Mouse (Mus musculus): ENCODE measurements at regions not wholly inside any gene's neighbourhood (a gene's known extent, or its start where the extent isn't known, plus 50 kb on each side); places are given as distances from the start of the nearest gene placed in this dataset.

GRCm38 (mm10) chr8:77842392-77843139 is 118.3 kb upstream of the Ednra start:
- no peak for ATAC-seq (replicated peaks; ENCODE audit: insufficient number of reproducible peaks, low FRiP score, low TSS enrichment, poor library complexity, severe bottlenecking)

- no peak for ATAC-seq (replicated peaks; ENCODE audit: insufficient number of reproducible peaks, low FRiP score, low TSS enrichment, poor library complexity, severe bottlenecking)
Measured at GRCm38 (mm10) chr8:77843229-77843628, 119.0 kb upstream of the Ednra start.

GRCm38 (mm10) chr8:77850523-77850922 is 126.3 kb upstream of the Ednra start:
- no peak for ATAC-seq (replicated peaks; ENCODE audit: insufficient number of reproducible peaks, low FRiP score, low TSS enrichment, poor library complexity, severe bottlenecking)

DNA sequence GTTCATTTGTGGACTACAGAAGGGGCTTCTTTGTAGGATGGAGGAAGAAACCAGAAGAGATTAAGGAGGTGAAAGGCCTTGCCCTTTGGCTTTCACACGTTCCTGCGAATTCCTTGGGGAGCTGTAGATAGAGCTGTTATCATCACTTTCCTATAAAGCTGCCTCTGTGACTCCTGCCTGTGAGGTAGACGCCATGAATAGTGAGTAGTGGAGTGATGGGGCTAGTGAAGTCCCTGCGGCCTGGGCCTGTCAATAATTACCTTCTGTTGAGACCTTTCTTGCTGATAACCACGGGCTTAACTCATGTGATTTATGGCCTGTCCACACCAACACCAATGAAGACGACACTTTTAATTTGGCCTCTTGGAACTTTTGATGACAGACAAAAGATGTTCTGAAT is 146.0 kb upstream of the Ednra start:
- ATAC-seq (replicated peaks; ENCODE audit: insufficient number of reproducible peaks, low FRiP score, low TSS enrichment, poor library complexity, severe bottlenecking): no peak

GRCm38 (mm10) chr8:77872771-77873170 is 148.5 kb upstream of the Ednra start:
- ATAC-seq (replicated peaks; ENCODE audit: insufficient number of reproducible peaks, low FRiP score, low TSS enrichment, poor library complexity, severe bottlenecking): no peak

GRCm38 (mm10) chr8:77919776-77920175 is 195.5 kb upstream of the Ednra start:
- ATAC-seq (replicated peaks; ENCODE audit: insufficient number of reproducible peaks, low FRiP score, low TSS enrichment, poor library complexity, severe bottlenecking): no peak

GRCm38 (mm10) chr8:77921868-77922267 is 197.6 kb upstream of the Ednra start:
- no peak for ATAC-seq (replicated peaks; ENCODE audit: insufficient number of reproducible peaks, low FRiP score, low TSS enrichment, poor library complexity, severe bottlenecking)

DNA sequence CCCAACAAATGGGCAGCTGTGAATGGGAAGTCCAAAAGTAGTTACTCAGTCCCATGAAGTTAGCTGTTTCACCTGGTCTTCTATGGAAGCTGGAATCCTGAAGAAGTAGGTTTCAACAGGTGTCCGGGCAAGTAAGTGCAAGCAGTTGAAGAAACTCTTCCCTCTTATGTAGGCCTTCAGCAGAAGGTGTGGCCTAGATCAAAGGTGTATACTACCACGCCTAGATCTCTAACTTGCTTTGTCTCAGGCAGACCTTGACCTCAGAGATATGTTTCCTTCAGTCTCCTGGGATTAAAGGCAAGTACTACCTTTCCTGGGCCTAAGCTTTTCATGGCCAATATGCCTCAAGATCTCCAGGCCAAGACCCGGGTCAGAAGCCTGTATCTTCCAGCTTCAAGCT is 223.4 kb upstream of the Ednra start:
- ATAC-seq (replicated peaks; ENCODE audit: insufficient number of reproducible peaks, low FRiP score, low TSS enrichment, poor library complexity, severe bottlenecking): no peak

- no peak for ATAC-seq (replicated peaks; ENCODE audit: insufficient number of reproducible peaks, low FRiP score, low TSS enrichment, poor library complexity, severe bottlenecking)
Measured at GRCm38 (mm10) chr8:77949640-77950039, 225.4 kb upstream of the Ednra start.

GRCm38 (mm10) chr8:77958814-77959372 is 234.6 kb upstream of the Ednra start:
- ATAC-seq (replicated peaks; ENCODE audit: insufficient number of reproducible peaks, low FRiP score, low TSS enrichment, poor library complexity, severe bottlenecking): no peak

GRCm38 (mm10) chr8:77963102-77963698 is 238.9 kb upstream of the Ednra start:
- ATAC-seq (replicated peaks; ENCODE audit: insufficient number of reproducible peaks, low FRiP score, low TSS enrichment, poor library complexity, severe bottlenecking): no peak

DNA sequence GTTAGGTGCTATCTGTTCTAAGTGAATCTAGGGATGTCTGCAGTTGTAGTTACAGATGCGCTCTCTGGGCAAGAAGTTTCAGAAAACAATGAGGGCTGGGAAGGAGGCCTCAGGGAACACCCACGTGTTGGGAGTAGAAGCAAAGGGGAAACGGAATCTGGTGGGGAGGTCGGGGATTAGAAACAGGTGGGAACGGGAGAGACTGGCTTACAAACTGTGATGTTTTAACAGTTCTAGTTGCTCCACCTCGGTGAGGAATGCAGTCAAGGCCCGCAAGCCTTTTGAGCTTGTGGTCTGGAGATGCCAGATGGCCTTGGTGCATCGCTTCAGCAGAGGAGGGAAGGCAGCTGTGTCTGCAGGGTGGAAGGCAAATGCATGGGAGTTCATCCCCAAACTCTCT is 242.7 kb upstream of the Ttc29 start:
- ATAC-seq (replicated peaks; ENCODE audit: insufficient number of reproducible peaks, low FRiP score, low TSS enrichment, poor library complexity, severe bottlenecking): no peak

GRCm38 (mm10) chr8:77973714-77974113 is 239.4 kb upstream of the Ttc29 start:
- no peak for ATAC-seq (replicated peaks; ENCODE audit: insufficient number of reproducible peaks, low FRiP score, low TSS enrichment, poor library complexity, severe bottlenecking)

GRCm38 (mm10) chr8:77979106-77979505 is 234.0 kb upstream of the Ttc29 start:
- ATAC-seq (replicated peaks; ENCODE audit: insufficient number of reproducible peaks, low FRiP score, low TSS enrichment, poor library complexity, severe bottlenecking): no peak

- no peak for ATAC-seq (replicated peaks; ENCODE audit: insufficient number of reproducible peaks, low FRiP score, low TSS enrichment, poor library complexity, severe bottlenecking)
Measured at GRCm38 (mm10) chr8:77980701-77981100, 232.4 kb upstream of the Ttc29 start.

DNA sequence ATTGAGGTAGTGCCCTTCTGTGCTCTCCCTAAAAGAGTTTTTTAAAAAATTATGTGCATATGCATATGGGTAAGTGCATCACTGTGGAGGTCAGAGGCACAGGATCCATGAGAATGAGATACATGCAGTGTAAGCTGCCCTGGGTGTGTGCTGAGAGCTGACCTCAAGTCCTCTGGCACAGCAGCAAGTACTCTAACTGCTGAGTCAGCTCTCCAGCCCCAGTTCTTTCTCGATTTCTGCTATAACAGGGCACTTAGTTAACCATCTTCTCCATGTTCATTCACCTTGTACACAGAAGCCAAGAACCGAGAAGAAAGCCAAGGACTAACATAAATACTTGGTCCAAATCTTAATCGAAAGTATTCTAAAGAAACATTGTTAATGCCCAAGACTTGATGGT is 231.1 kb upstream of the Ttc29 start:
- ATAC-seq (replicated peaks; ENCODE audit: insufficient number of reproducible peaks, low FRiP score, low TSS enrichment, poor library complexity, severe bottlenecking): no peak

DNA sequence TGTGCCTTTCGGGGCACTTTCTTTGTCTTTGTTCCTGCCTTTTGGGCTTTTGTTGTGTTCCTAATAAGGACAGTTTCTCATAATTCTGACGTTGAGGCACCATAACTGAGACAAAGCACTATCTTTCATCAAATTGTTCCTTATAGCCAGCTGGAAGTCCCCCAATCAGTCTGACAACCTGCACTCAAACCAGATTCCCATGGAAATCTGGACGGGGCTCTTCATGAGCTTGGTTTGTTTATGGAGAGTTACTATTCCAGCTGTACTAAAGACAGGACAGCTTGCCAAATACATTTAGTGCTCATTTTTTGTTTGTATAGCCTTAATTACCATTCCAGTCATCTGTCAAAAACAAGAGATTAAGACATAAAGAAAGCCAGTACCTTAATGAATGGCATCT is 229.6 kb upstream of the Ttc29 start:
- no peak for ATAC-seq (replicated peaks; ENCODE audit: insufficient number of reproducible peaks, low FRiP score, low TSS enrichment, poor library complexity, severe bottlenecking)

GRCm38 (mm10) chr8:77987237-77987636 is 225.9 kb upstream of the Ttc29 start:
- no peak for ATAC-seq (replicated peaks; ENCODE audit: insufficient number of reproducible peaks, low FRiP score, low TSS enrichment, poor library complexity, severe bottlenecking)

DNA sequence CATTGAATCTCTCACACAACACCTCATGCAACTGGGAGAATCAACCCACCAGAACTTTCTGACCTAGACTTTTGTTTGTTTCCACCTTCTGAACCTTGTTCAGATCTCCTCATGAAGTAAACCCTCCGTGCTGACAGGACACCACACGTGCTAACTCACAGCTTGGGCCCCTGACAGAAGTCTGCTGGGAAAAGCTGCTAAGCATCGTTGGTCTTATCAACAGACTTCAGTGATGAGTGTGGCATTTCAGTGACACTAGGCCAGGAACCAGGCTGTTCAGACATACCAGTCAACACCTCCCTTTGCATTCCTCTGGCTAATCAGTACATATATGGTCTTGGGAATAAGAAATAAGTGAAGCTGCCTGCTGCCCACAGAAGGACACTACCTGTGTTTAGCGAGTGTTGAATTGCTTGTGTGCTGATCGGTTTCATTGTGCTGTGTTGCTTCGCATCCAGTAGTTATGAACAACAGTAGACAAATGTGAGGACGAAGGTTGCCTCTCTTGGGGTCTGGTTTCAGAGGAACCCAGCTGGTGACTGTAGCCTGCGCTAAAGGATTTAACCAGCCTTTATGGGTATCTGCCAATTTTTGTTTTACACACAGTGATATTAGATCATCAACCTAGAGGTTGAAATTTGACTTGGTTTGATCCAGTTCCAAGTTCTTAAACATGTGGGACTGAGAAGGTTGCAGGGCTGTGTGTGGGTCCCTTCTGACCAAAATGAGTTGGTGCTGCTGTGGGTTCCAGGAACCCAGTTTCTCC is 224.6 kb upstream of the Ttc29 start:
- ATAC-seq (replicated peaks; ENCODE audit: insufficient number of reproducible peaks, low FRiP score, low TSS enrichment, poor library complexity, severe bottlenecking): no peak

GRCm38 (mm10) chr8:77991050-77991449 is 222.0 kb upstream of the Ttc29 start:
- ATAC-seq (replicated peaks; ENCODE audit: insufficient number of reproducible peaks, low FRiP score, low TSS enrichment, poor library complexity, severe bottlenecking): no peak
